Mouse (Mus musculus) effector memory CD4-positive, alpha-beta T cell, adult 5 months (primary cell): ENCODE measurements around the gene Myo18a. TPM values are rescaled to one million over a fixed set of nuclear protein-coding genes. Genes with fewer than 3 reads are reported as not detected.

Experiments
- polyA plus RNA-seq: library from polyadenylated mRNA; unstranded; fragments of 100-300 nt; shearing (Covaris generic); gene quantifications from one replicate; pipeline ENCODE4 v1.2.1, GENCODE M21; 2017

Myo18a gene
- polyA plus RNA-seq = 40.8 TPM

DNA sequence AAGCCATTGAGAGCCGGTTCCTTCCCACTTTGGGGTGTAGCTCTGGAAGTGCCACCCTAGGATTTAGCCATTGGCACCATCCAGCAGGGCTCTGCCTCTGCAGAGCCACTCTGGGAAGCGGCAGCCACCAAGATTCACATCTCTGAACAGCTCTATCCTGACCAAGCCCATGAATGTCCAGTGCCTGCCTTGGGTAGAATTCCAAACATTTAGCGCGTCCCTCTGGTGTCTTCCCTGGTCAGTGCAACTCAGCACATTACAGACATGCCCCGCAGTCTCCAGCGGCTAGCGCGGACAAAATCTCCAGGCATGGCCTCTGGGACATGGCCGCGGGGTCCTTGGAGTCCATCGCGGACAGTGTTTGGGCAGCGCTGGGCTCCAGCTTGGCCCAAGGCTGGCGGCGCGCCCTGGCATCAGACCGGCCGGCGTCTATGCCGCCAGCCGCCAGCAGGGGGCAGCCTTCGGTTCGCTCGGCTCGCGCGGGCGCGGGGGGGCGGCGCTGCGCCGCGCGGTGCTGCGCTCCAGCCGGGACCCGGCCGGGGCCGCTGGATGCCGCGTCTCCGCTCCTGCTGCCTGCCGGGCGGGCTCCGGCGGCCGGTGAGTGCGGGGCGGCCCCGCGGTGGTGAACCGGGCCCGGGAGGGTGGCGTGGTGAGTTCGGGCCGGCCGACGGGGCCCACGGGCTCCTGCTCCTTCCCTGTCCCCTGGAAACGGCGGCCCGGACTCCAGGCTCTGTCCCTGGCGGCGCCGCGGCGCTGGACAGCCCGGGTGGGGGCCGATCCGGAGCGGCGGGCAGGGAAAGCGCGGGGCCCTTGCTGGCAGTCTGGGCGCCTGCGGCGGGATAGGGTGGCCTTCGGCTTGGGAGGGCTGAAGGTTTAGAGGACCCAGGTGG lies at the start of gene Myo18a:
Gene Myo18a (plus strand): TSS at position 464 of the 890 bp plus-strand sequence.

GRCm38 (mm10) chr11:77725183-77725582 lies 37.9 kb upstream of the Myo18a start, which contains the start of gene Cryba1:
Gene Cryba1, minus strand, starts transcription at chr11:77725283.

GRCm38 (mm10) chr11:77787707-77788106 lies 24.7 kb downstream of the Myo18a start, which contains the start of gene Gm10277:
Gene Gm10277, minus strand, starts transcription at chr11:77787747.

GRCm38 (mm10) chr11:77893787-77894718 lies 131.0 kb downstream of the Myo18a start, which contains the start of gene Pipox:
Gene Pipox, minus strand, starts transcription at chr11:77894096.

Other genes starting within 250 kb of the Myo18a start
- gene Abhd15, start 248.1 kb upstream of the Myo18a start, polyA plus RNA-seq = 3.1 TPM
- gene Trp53i13, start 247.3 kb upstream of the Myo18a start, polyA plus RNA-seq = 26.4 TPM
- 0.24 TPM for gene Gm10392, start 244.0 kb upstream of the Myo18a start, polyA plus RNA-seq
- gene Taok1, start 155.4 kb upstream of the Myo18a start, polyA plus RNA-seq = 9.8 TPM
- 86.8 TPM for gene Nufip2, start 77.1 kb upstream of the Myo18a start, polyA plus RNA-seq
- gene Cryba1, start 38.0 kb upstream of the Myo18a start, polyA plus RNA-seq = 0.36 TPM
- 0.32 TPM for gene Gm10277, start 24.5 kb downstream of the Myo18a start, polyA plus RNA-seq
- 1.2 TPM for gene Pipox, start 130.8 kb downstream of the Myo18a start, polyA plus RNA-seq
- not detected for gene Sez6, start 167.6 kb downstream of the Myo18a start, polyA plus RNA-seq
- gene Phf12, start 219.5 kb downstream of the Myo18a start, polyA plus RNA-seq = 44.3 TPM